Mouse (Mus musculus) MEL (cell line): ENCODE measurements at regions not wholly inside any gene's neighbourhood (a gene's known extent, or its start where the extent isn't known, plus 50 kb on each side); places are given as distances from the start of the nearest gene placed in this dataset.

Experiments
- DNase-seq: peaks from one replicate; pipeline ENCODE4 v3.0.0; 2011; ENCODE audit warnings: low read depth, low spot score
- H3K27ac ChIP-seq: 2 replicates; pipeline ENCODE4 v1.5.1; 2012; ENCODE audit warnings: low read depth, mild to moderate bottlenecking, control low read depth, low read length, moderate library complexity; ENCODE audit not compliant: control insufficient read depth
- H3K27me3 ChIP-seq, 2 experiments: fragments of 150-350 bp in 1 of 2; sonication (generic) in 1 of 2; 2 replicates each; pipeline ENCODE4 v1.6.1; 2012; ENCODE audit warnings: low read length in 2 of 2, mild to moderate bottlenecking in 2 of 2, improper control_type of control experiment in 1 of 2, moderate library complexity in 1 of 2; ENCODE audit not compliant: insufficient read depth in 2 of 2, control insufficient read depth in 1 of 2
- H3K36me3 ChIP-seq, 2 experiments: 2 replicates each; pipeline ENCODE4 v1.6.1; 2012 to 2014; ENCODE audit warnings: low read length in 2 of 2, improper control_type of control experiment in 1 of 2, inconsistent platforms in 1 of 2, mild to moderate bottlenecking in 1 of 2; ENCODE audit not compliant: insufficient read depth in 2 of 2, control insufficient read depth in 1 of 2
- H3K4me1 ChIP-seq, 2 experiments: fragments of 150-350 bp in 1 of 2; sonication (generic) in 1 of 2; 2 replicates each; pipeline ENCODE4 v1.6.1; 2012; ENCODE audit warnings: low read length in 2 of 2, improper control_type of control experiment in 1 of 2, mild to moderate bottlenecking in 1 of 2; ENCODE audit not compliant: insufficient read depth in 2 of 2, control insufficient read depth in 1 of 2
- H3K4me3 ChIP-seq, 2 experiments: fragments of 150-350 bp in 1 of 2; sonication (generic) in 1 of 2; 2 replicates each; pipeline ENCODE4 v1.5.1; 2012; ENCODE audit warnings: low read depth in 2 of 2, low read length in 2 of 2, mild to moderate bottlenecking in 2 of 2, moderate library complexity in 2 of 2, control low read depth in 1 of 2, improper control_type of control experiment in 1 of 2; ENCODE audit not compliant: control insufficient read depth in 1 of 2, insufficient read depth in 1 of 2
- H3K79me2 ChIP-seq: 2 replicates; pipeline ENCODE4 v1.6.1; 2012; ENCODE audit warnings: mild to moderate bottlenecking, low read length, moderate library complexity; ENCODE audit not compliant: control insufficient read depth, poor library complexity, insufficient read depth
- H3K9ac ChIP-seq: 2 replicates; pipeline ENCODE4 v1.6.1; 2012; ENCODE audit warnings: low read depth, mild to moderate bottlenecking, control low read depth, low read length, moderate library complexity; ENCODE audit not compliant: control insufficient read depth, poor library complexity, severe bottlenecking
- H3K9me3 ChIP-seq: fragments of 150-350 bp; sonication (generic); replicated peaks from 2 replicates; pipeline ENCODE4 v1.6.1; 2012; ENCODE audit warnings: mild to moderate bottlenecking, low read length, improper control_type of control experiment, moderate library complexity; ENCODE audit not compliant: insufficient read depth
- CHD1 ChIP-seq: IDR thresholded peaks from 2 replicates; pipeline ENCODE4 v1.6.1; 2012; ENCODE audit warnings: low read depth, mild to moderate bottlenecking, inconsistent platforms, low read length, improper control_type of control experiment
- E2F4 ChIP-seq: IDR thresholded peaks from 2 replicates; pipeline ENCODE4 v1.6.1; 2011; ENCODE audit warnings: low read depth, low read length, improper control_type of control experiment, borderline replicate concordance
- ELF1 ChIP-seq: IDR thresholded peaks from 2 replicates; pipeline ENCODE4 v1.6.1; 2014; ENCODE audit warnings: low read depth, mild to moderate bottlenecking, inconsistent platforms, low read length, improper control_type of control experiment, moderate library complexity
- GABPA ChIP-seq: IDR thresholded peaks from 2 replicates; pipeline ENCODE4 v1.6.1; 2012; ENCODE audit warnings: low read depth, mild to moderate bottlenecking, inconsistent platforms, low read length, improper control_type of control experiment, moderate library complexity
- HCFC1 ChIP-seq: IDR thresholded peaks from 2 replicates; pipeline ENCODE4 v1.6.1; 2012; ENCODE audit warnings: low read depth, mild to moderate bottlenecking, inconsistent platforms, low read length, improper control_type of control experiment, moderate library complexity
- MAX ChIP-seq: IDR thresholded peaks from 2 replicates; pipeline ENCODE4 v1.6.1; 2011; ENCODE audit warnings: low read length, improper control_type of control experiment
- MAZ ChIP-seq: IDR thresholded peaks from 2 replicates; pipeline ENCODE4 v1.6.1; 2012; ENCODE audit warnings: low read depth, mild to moderate bottlenecking, inconsistent platforms, low read length, improper control_type of control experiment
- MEF2A ChIP-seq: IDR thresholded peaks from 2 replicates; pipeline ENCODE4 v1.6.1; 2014; ENCODE audit warnings: low read depth, mild to moderate bottlenecking, inconsistent platforms, low read length, improper control_type of control experiment; ENCODE audit not compliant: poor library complexity, insufficient replicate concordance, severe bottlenecking; ENCODE audit errors: extremely low read depth
- MXI1 ChIP-seq: IDR thresholded peaks from 2 replicates; pipeline ENCODE4 v1.6.1; 2011; ENCODE audit warnings: mild to moderate bottlenecking, low read depth, low read length, improper control_type of control experiment
- MYB ChIP-seq: IDR thresholded peaks from 2 replicates; pipeline ENCODE4 v1.6.1; 2011; ENCODE audit warnings: mild to moderate bottlenecking, low read depth, low read length, improper control_type of control experiment
- MYC ChIP-seq: IDR thresholded peaks from 2 replicates; pipeline ENCODE4 v1.6.1; 2011; ENCODE audit warnings: low read depth, mild to moderate bottlenecking, low read length, improper control_type of control experiment, moderate library complexity
- NELFE ChIP-seq: IDR thresholded peaks from 2 replicates; pipeline ENCODE4 v1.6.1; 2011; ENCODE audit warnings: low read depth, low read length, improper control_type of control experiment
- NRF1 ChIP-seq: IDR thresholded peaks from 2 replicates; pipeline ENCODE4 v1.6.1; 2014; ENCODE audit warnings: low read depth, mild to moderate bottlenecking, inconsistent platforms, low read length, improper control_type of control experiment, moderate library complexity; ENCODE audit not compliant: poor library complexity, insufficient read depth, severe bottlenecking
- POLR2AphosphoS2 ChIP-seq: IDR thresholded peaks from 2 replicates; pipeline ENCODE4 v1.6.1; 2011; ENCODE audit warnings: low read length, improper control_type of control experiment
- RAD21 ChIP-seq: IDR thresholded peaks from 2 replicates; pipeline ENCODE4 v1.6.1; 2011; ENCODE audit warnings: mild to moderate bottlenecking, low read depth, low read length, improper control_type of control experiment
- RCOR1 ChIP-seq: IDR thresholded peaks from 2 replicates; pipeline ENCODE4 v1.6.1; 2012; ENCODE audit warnings: low read depth, mild to moderate bottlenecking, inconsistent platforms, low read length, improper control_type of control experiment
- SIN3A ChIP-seq: IDR thresholded peaks from 2 replicates; pipeline ENCODE4 v1.6.1; 2012; ENCODE audit warnings: low read length, improper control_type of control experiment, inconsistent platforms
- SMC3 ChIP-seq: IDR thresholded peaks from 2 replicates; pipeline ENCODE4 v1.6.1; 2011; ENCODE audit warnings: low read depth, low read length, improper control_type of control experiment
- TCF12 ChIP-seq: IDR thresholded peaks from 2 replicates; pipeline ENCODE4 v1.6.1; 2014; ENCODE audit warnings: low read depth, mild to moderate bottlenecking, inconsistent platforms, low read length, improper control_type of control experiment, moderate library complexity
- UBTF ChIP-seq: IDR thresholded peaks from 2 replicates; pipeline ENCODE4 v1.6.1; 2012; ENCODE audit warnings: low read depth, mild to moderate bottlenecking, inconsistent platforms, low read length, improper control_type of control experiment, moderate library complexity, borderline replicate concordance; ENCODE audit not compliant: insufficient read depth
- USF1 ChIP-seq: IDR thresholded peaks from 2 replicates; pipeline ENCODE4 v1.6.1; 2014; ENCODE audit warnings: low read depth, mild to moderate bottlenecking, inconsistent platforms, low read length, improper control_type of control experiment, moderate library complexity
- USF2 ChIP-seq, 2 experiments: IDR thresholded peaks; 2 replicates each; pipeline ENCODE4 v1.6.1; 2011 to 2012; ENCODE audit warnings: improper control_type of control experiment in 2 of 2, low read length in 2 of 2, borderline replicate concordance in 1 of 2, inconsistent platforms in 1 of 2, low read depth in 1 of 2, mild to moderate bottlenecking in 1 of 2; ENCODE audit not compliant: insufficient read depth in 1 of 2
- ZKSCAN1 ChIP-seq: IDR thresholded peaks from 2 replicates; pipeline ENCODE4 v1.6.1; 2012; ENCODE audit warnings: low read depth, mild to moderate bottlenecking, inconsistent platforms, low read length, improper control_type of control experiment, moderate library complexity
- ZMIZ1 ChIP-seq: IDR thresholded peaks from 2 replicates; pipeline ENCODE4 v1.6.1; 2012; ENCODE audit warnings: low read depth, mild to moderate bottlenecking, inconsistent platforms, low read length, improper control_type of control experiment, moderate library complexity

- Histone ChIP-seq H3K27me3 (peaks cover 0 to 2% of the 10 kb centered on the region in 2 experiments; a peak in 3 of 4 replicates), H3K27ac (no peak overlapping the region), H3K9ac (no peak overlapping the region), H3K79me2 (no peaks in the 10 kb centered on the region), H3K4me1 (no peaks in the 10 kb centered on the region; a peak in 1 of 4 replicates), H3K9me3 (no peaks in the 10 kb centered on the region), H3K36me3 (no peaks in the 10 kb centered on the region), H3K4me3 (no peak overlapping the region)
- no peak for DNase-seq
- no peak for TF ChIP-seq RAD21
- TF ChIP-seq RCOR1, result no peak
- no peak for TF ChIP-seq HCFC1
- no peak for TF ChIP-seq USF2 (IDR thresholded peaks at IDR 0.05; ENCODE audit: borderline replicate concordance in 1 of 2, insufficient read depth in 1 of 2, low read depth in 1 of 2, low read length in 2 of 2)
- TF ChIP-seq CHD1, result no peak
- TF ChIP-seq ZKSCAN1, result no peak
- no peak for TF ChIP-seq E2F4
- TF ChIP-seq MAZ, result no peak
- TF ChIP-seq SIN3A, result no peak
- TF ChIP-seq MYC, result no peak
- TF ChIP-seq MEF2A, result no peak
- no peak for TF ChIP-seq POLR2AphosphoS2
- no peak for TF ChIP-seq UBTF
- no peak for TF ChIP-seq NELFE
- no peak for TF ChIP-seq TCF12
- TF ChIP-seq MYB, result no peak
- TF ChIP-seq USF1, result no peak
- TF ChIP-seq MXI1, result no peak
- TF ChIP-seq ZMIZ1, result no peak
Measured at GRCm38 (mm10) chrX:159047876-159048275, 162.2 kb upstream of the Rps6ka3 start.

- DNase-seq, result peak; percentile 17
- H3K4me3 ChIP-seq, result peak overlapping the region in 1 of 2 experiments; percentile 12; a peak in 1 of 4 replicates
- TF ChIP-seq CHD1, result no peak
- TF ChIP-seq MAX, result no peak
- TF ChIP-seq SMC3, result no peak
- TF ChIP-seq NRF1, result no peak
- no peak for TF ChIP-seq GABPA
- TF ChIP-seq RCOR1, result no peak
- no peak for TF ChIP-seq ELF1
- no peak for TF ChIP-seq NELFE
- no peak overlapping the region for H3K27ac ChIP-seq
- no peaks in the 10 kb centered on the region for H3K27me3 ChIP-seq
- H3K4me1 ChIP-seq, result peaks cover 2 to 4% of the 10 kb centered on the region in 2 experiments; a peak in 2 of 4 replicates
- no peak overlapping the region for H3K9ac ChIP-seq
- H3K36me3 ChIP-seq, result peaks cover 0 to 4% of the 10 kb centered on the region in 2 experiments; a peak in 2 of 4 replicates
- H3K9me3 ChIP-seq, result no peaks in the 10 kb centered on the region
- H3K79me2 ChIP-seq, result no peaks in the 10 kb centered on the region
Measured at GRCm38 (mm10) chrX:159055689-159056461, 154.2 kb upstream of the Rps6ka3 start.
